Mouse (Mus musculus) macrophage (primary cell): ENCODE measurements around the gene Car8. TPM values are rescaled to one million over a fixed set of nuclear protein-coding genes. Genes with fewer than 3 reads are reported as not detected.

Experiments used
- H3K27ac ChIP-seq: fragments of 350-480 bp; formaldehyde crosslinking; 2 replicates; pipeline ENCODE4 v1.9.0; 2021
- H3K36me3 ChIP-seq: fragments of 350-480 bp; formaldehyde crosslinking; 2 replicates; pipeline ENCODE4 v1.9.0; 2021; ENCODE audit errors: inconsistent target
- H3K4me3 ChIP-seq: fragments of 350-480 bp; formaldehyde crosslinking; 2 replicates; pipeline ENCODE4 v1.9.0; 2021; ENCODE audit errors: inconsistent target
- H3K79me2 ChIP-seq: fragments of 350-480 bp; formaldehyde crosslinking; 2 replicates; pipeline ENCODE4 v1.9.0; 2021; ENCODE audit errors: inconsistent target
- WGBS: methylation state at CpG from one replicate; pipeline ENCODE4 v1.1.7; 2026; ENCODE audit warnings: inconsistent platforms; ENCODE audit not compliant: missing documents; 5-methylcytosine and 5-hydroxymethylcytosine counted together
- polyA plus RNA-seq: library from polyadenylated mRNA; stranded (reverse); fragments of 250-400 nt; gene quantifications from 3 replicates; pipeline ENCODE4 v1.2.4, GENCODE M21; 2018; ENCODE audit warnings: inconsistent platforms

Car8 gene
- polyA plus RNA-seq, 1 experiment from 2014 or later = not detected

- no peak overlapping the region for H3K27ac ChIP-seq
- H3K36me3 ChIP-seq = no peaks in the 10 kb centered on the region
- no peak overlapping the region for H3K4me3 ChIP-seq
- 88% methylated on average over 6 of the region's 6 CpGs for WGBS
- H3K79me2 ChIP-seq = no peaks in the 10 kb centered on the region
These were observed 22.3 kb downstream of the Car8 start for GRCm38 (mm10) chr4:8216551-8216950.

- no peak overlapping the region for H3K4me3 ChIP-seq
- 92% methylated on average over 2 of the region's 2 CpGs for WGBS
- H3K79me2 ChIP-seq = no peaks in the 10 kb centered on the region
- no peaks in the 10 kb centered on the region for H3K36me3 ChIP-seq
- no peak overlapping the region for H3K27ac ChIP-seq
These were observed 25.2 kb downstream of the Car8 start for GRCm38 (mm10) chr4:8213661-8214060.

- 87% methylated on average over 8 of the region's 8 CpGs for WGBS
- Histone ChIP-seq H3K79me2 (no peaks in the 10 kb centered on the region), H3K27ac (no peak overlapping the region), H3K4me3 (no peak overlapping the region), H3K36me3 (no peaks in the 10 kb centered on the region)
These were observed 25.8 kb downstream of the Car8 start for GRCm38 (mm10) chr4:8212873-8213569.

GRCm38 (mm10) chr4:8210452-8210851 lies 28.4 kb downstream of the Car8 start:
- no peaks in the 10 kb centered on the region for H3K79me2 ChIP-seq
- H3K36me3 ChIP-seq = no peaks in the 10 kb centered on the region
- H3K27ac ChIP-seq = no peak overlapping the region
- 93% methylated on average over 2 of the region's 2 CpGs for WGBS
- H3K4me3 ChIP-seq = no peak overlapping the region

- Histone ChIP-seq H3K27ac (no peak overlapping the region), H3K79me2 (no peaks in the 10 kb centered on the region), H3K4me3 (no peak overlapping the region), H3K36me3 (no peaks in the 10 kb centered on the region)
- 92% methylated on average over 1 of the region's 1 CpGs for WGBS
These were observed 30.9 kb downstream of the Car8 start for GRCm38 (mm10) chr4:8207924-8208323.

GRCm38 (mm10) chr4:8206918-8207573 lies 31.8 kb downstream of the Car8 start:
- Histone ChIP-seq H3K36me3 (no peaks in the 10 kb centered on the region), H3K4me3 (no peak overlapping the region), H3K79me2 (no peaks in the 10 kb centered on the region), H3K27ac (no peak overlapping the region)
- 82% methylated on average over 6 of the region's 6 CpGs for WGBS

- Histone ChIP-seq H3K79me2 (no peaks in the 10 kb centered on the region), H3K27ac (no peak overlapping the region), H3K4me3 (no peak overlapping the region), H3K36me3 (no peaks in the 10 kb centered on the region)
- WGBS = 19% methylated on average over 4 of the region's 4 CpGs
These were observed 33.7 kb downstream of the Car8 start for GRCm38 (mm10) chr4:8205089-8205649.

GRCm38 (mm10) chr4:8203367-8203766 lies 35.5 kb downstream of the Car8 start:
- no peaks in the 10 kb centered on the region for H3K36me3 ChIP-seq
- no peak overlapping the region for H3K4me3 ChIP-seq
- WGBS = 67% methylated on average over 1 of the region's 1 CpGs
- H3K27ac ChIP-seq = no peak overlapping the region
- H3K79me2 ChIP-seq = no peaks in the 10 kb centered on the region

GRCm38 (mm10) chr4:8201631-8202030 lies 37.2 kb downstream of the Car8 start:
- 91% methylated on average over 2 of the region's 2 CpGs for WGBS
- Histone ChIP-seq H3K4me3 (no peak overlapping the region), H3K27ac (no peak overlapping the region), H3K79me2 (no peaks in the 10 kb centered on the region), H3K36me3 (no peaks in the 10 kb centered on the region)

- WGBS = 29% methylated on average over 5 of the region's 5 CpGs
- Histone ChIP-seq H3K36me3 (no peaks in the 10 kb centered on the region), H3K79me2 (no peaks in the 10 kb centered on the region), H3K27ac (no peak overlapping the region), H3K4me3 (no peak overlapping the region)
These were observed 38.8 kb downstream of the Car8 start for GRCm38 (mm10) chr4:8200081-8200480.

GRCm38 (mm10) chr4:8198033-8198432 lies 40.8 kb downstream of the Car8 start:
- 69% methylated on average over 5 of the region's 5 CpGs for WGBS
- Histone ChIP-seq H3K79me2 (no peaks in the 10 kb centered on the region), H3K27ac (no peak overlapping the region), H3K36me3 (no peaks in the 10 kb centered on the region), H3K4me3 (no peak overlapping the region)

GRCm38 (mm10) chr4:8190441-8190840 lies 48.4 kb downstream of the Car8 start:
- no peak overlapping the region for H3K27ac ChIP-seq
- H3K79me2 ChIP-seq = no peaks in the 10 kb centered on the region
- H3K4me3 ChIP-seq = no peak overlapping the region
- WGBS = 75% methylated on average over 4 of the region's 4 CpGs
- no peaks in the 10 kb centered on the region for H3K36me3 ChIP-seq

- WGBS = 95% methylated on average over 8 of the region's 8 CpGs
- Histone ChIP-seq H3K36me3 (no peaks in the 10 kb centered on the region), H3K27ac (no peak overlapping the region), H3K4me3 (no peak overlapping the region), H3K79me2 (no peaks in the 10 kb centered on the region)
These were observed 51.7 kb downstream of the Car8 start for GRCm38 (mm10) chr4:8186921-8187687.

- no peaks in the 10 kb centered on the region for H3K36me3 ChIP-seq
- no peak overlapping the region for H3K27ac ChIP-seq
- WGBS = 60% methylated on average over 4 of the region's 4 CpGs
These were observed 58.3 kb downstream of the Car8 start for GRCm38 (mm10) chr4:8180576-8180975.

More at GRCm38 (mm10) chr4:8180576-8180975, 58.3 kb downstream of the Car8 start:
- Histone ChIP-seq H3K4me3 (no peak overlapping the region), H3K79me2 (no peaks in the 10 kb centered on the region)
